In genomic region chr11:48789215-48789614, GRCm38 (mm10) we compare ENCODE assay signal across 11 mouse cellular contexts. TPM values are rescaled to one million over a fixed set of nuclear protein-coding genes. Genes with fewer than 3 reads are reported as not detected.
DNase-seq lines count a peak whose midpoint lies in the region; ATAC-seq and TF ChIP-seq lines count a peak whose summit lies in the region.
"Had no signal": no experiment of that assay in that cellular context is flagged by ENCODE, and none has a peak within 500 bp of the region (broad histone marks: within the 10 kb centered on the region; RNA-seq: fewer than 3 reads in every experiment).

No protein-coding gene starts in this region.

- DNase-seq in forebrain, embryonic 14.5 days (ENCODE audit: low spot score) = no peak
- DNase-seq in liver, embryonic 11.5 days (ENCODE audit: low spot score) = no peak
- no peak for DNase-seq in midbrain, postnatal 0 days (ENCODE audit: low spot score)
- no peak for DNase-seq in left cerebral cortex, postnatal 14 days (ENCODE audit: low spot score in 2 of 2)

- intact Hi-C loops in left cerebral cortex, postnatal 14 days (cut with DNase I) = no loop called here

- no peak for ATAC-seq in forebrain, embryonic 14.5 days
- no peak for ATAC-seq in forebrain, embryonic 12.5 days (ENCODE audit: low FRiP score)
- ATAC-seq in liver, embryonic 12.5 days = no peak
- no peak for ATAC-seq in liver, embryonic 11.5 days (replicated peaks; ENCODE audit: low FRiP score)
- ATAC-seq in midbrain, embryonic 13.5 days = no peak
- ATAC-seq in midbrain, postnatal 0 days (ENCODE audit: low FRiP score) = no peak

- H3K4me2 ChIP-seq in forebrain, embryonic 14.5 days (ENCODE audit: low read length) = peak overlapping the region; percentile 53; the same call in 1 of the 2 replicates
- H3K4me2 ChIP-seq in forebrain, embryonic 12.5 days = no peak overlapping the region
- H3K4me2 ChIP-seq in liver, embryonic 12.5 days = peak overlapping the region; percentile 70; the same call in 1 of the 2 replicates
- no peak overlapping the region for H3K4me2 ChIP-seq in liver, embryonic 11.5 days
- H3K4me2 ChIP-seq in midbrain, embryonic 13.5 days (replicated peaks) = peak overlapping the region; percentile 58; the same call in 1 of the 2 replicates
- no peak overlapping the region for H3K4me2 ChIP-seq in midbrain, postnatal 0 days (ENCODE audit: low read depth, low read length, poor library complexity, severe bottlenecking)

- 90% methylated on average over 5 of the region's 5 CpGs for WGBS in forebrain, embryonic 14.5 days
- 81% methylated on average over 5 of the region's 5 CpGs for WGBS in forebrain, embryonic 12.5 days
- 80% methylated on average over 5 of the region's 5 CpGs for WGBS in liver, embryonic 12.5 days (ENCODE audit: insufficient replicate concordance)
- 88% methylated on average over 5 of the region's 5 CpGs for WGBS in liver, embryonic 11.5 days
- WGBS in midbrain, embryonic 13.5 days = 90% methylated on average over 5 of the region's 5 CpGs
- WGBS in midbrain, postnatal 0 days = 91% methylated on average over 5 of the region's 5 CpGs

- H3K9me3 ChIP-seq in forebrain, embryonic 14.5 days (replicated peaks; ENCODE audit: control insufficient read depth, low read length) = no peaks in the 10 kb centered on the region
- no peaks in the 10 kb centered on the region for H3K9me3 ChIP-seq in forebrain, embryonic 12.5 days
- H3K9me3 ChIP-seq in liver, embryonic 12.5 days (replicated peaks) = no peaks in the 10 kb centered on the region
- H3K9me3 ChIP-seq in liver, embryonic 11.5 days (ENCODE audit: control insufficient read depth, low read length) = no peaks in the 10 kb centered on the region
- H3K9me3 ChIP-seq in midbrain, embryonic 13.5 days = no peaks in the 10 kb centered on the region
- no peaks in the 10 kb centered on the region for H3K9me3 ChIP-seq in midbrain, postnatal 0 days (ENCODE audit: low read length)
- H3K9me3 ChIP-seq: hindbrain, embryonic 12.5 days; limb, embryonic 15.5 days had no signal

- no peak overlapping the region for H3K4me3 ChIP-seq in forebrain, embryonic 14.5 days (ENCODE audit: low read depth, low read length)
- no peak overlapping the region for H3K4me3 ChIP-seq in forebrain, embryonic 12.5 days (replicated peaks)
- no peak overlapping the region for H3K4me3 ChIP-seq in liver, embryonic 12.5 days
- H3K4me3 ChIP-seq in liver, embryonic 11.5 days (ENCODE audit: low read depth, low read length) = no peak overlapping the region
- no peak overlapping the region for H3K4me3 ChIP-seq in midbrain, embryonic 13.5 days (replicated peaks)
- no peak overlapping the region for H3K4me3 ChIP-seq in midbrain, postnatal 0 days (ENCODE audit: low read depth, low read length)

- no peak for TF ChIP-seq CTCF in midbrain, postnatal 0 days (IDR thresholded peaks at IDR 0.05)

- H3K27me3 ChIP-seq in forebrain, embryonic 14.5 days (replicated peaks; ENCODE audit: control insufficient read depth, insufficient read depth, low read length) = no peaks in the 10 kb centered on the region
- peaks cover 3% of the 10 kb centered on the region; the same call in 1 of the 2 replicates for H3K27me3 ChIP-seq in forebrain, embryonic 12.5 days
- H3K27me3 ChIP-seq in liver, embryonic 12.5 days (replicated peaks) = no peaks in the 10 kb centered on the region
- H3K27me3 ChIP-seq in liver, embryonic 11.5 days (replicated peaks; ENCODE audit: control insufficient read depth, insufficient read depth, low read length) = no peaks in the 10 kb centered on the region
- no peaks in the 10 kb centered on the region for H3K27me3 ChIP-seq in midbrain, embryonic 13.5 days
- H3K27me3 ChIP-seq in midbrain, postnatal 0 days (ENCODE audit: insufficient read depth, low read length) = no peaks in the 10 kb centered on the region
- H3K27me3 ChIP-seq: hindbrain, embryonic 12.5 days; limb, embryonic 15.5 days; Patski had no signal

- no peak overlapping the region for H3K9ac ChIP-seq in forebrain, embryonic 14.5 days (ENCODE audit: low read length)
- no peak overlapping the region for H3K9ac ChIP-seq in forebrain, embryonic 12.5 days
- H3K9ac ChIP-seq in liver, embryonic 12.5 days = no peak overlapping the region; the same call in 1 of the 2 replicates
- no peak overlapping the region for H3K9ac ChIP-seq in liver, embryonic 11.5 days (ENCODE audit: low read depth, low read length)
- no peak overlapping the region for H3K9ac ChIP-seq in midbrain, embryonic 13.5 days (replicated peaks)
- no peak overlapping the region for H3K9ac ChIP-seq in midbrain, postnatal 0 days (replicated peaks; ENCODE audit: low read length, poor library complexity, severe bottlenecking)

- H3K4me1 ChIP-seq in forebrain, embryonic 14.5 days (ENCODE audit: control insufficient read depth, insufficient read depth, low read length) = peaks cover 3% of the 10 kb centered on the region; the same call in 1 of the 2 replicates
- peaks cover 6% of the 10 kb centered on the region for H3K4me1 ChIP-seq in forebrain, embryonic 12.5 days
- peaks cover 40% of the 10 kb centered on the region for H3K4me1 ChIP-seq in liver, embryonic 12.5 days
- H3K4me1 ChIP-seq in liver, embryonic 11.5 days (replicated peaks; ENCODE audit: control insufficient read depth, insufficient read depth, low read length) = peaks cover 12% of the 10 kb centered on the region
- H3K4me1 ChIP-seq in midbrain, embryonic 13.5 days (replicated peaks) = no peaks in the 10 kb centered on the region
- H3K4me1 ChIP-seq in midbrain, postnatal 0 days (ENCODE audit: insufficient read depth, low read length) = no peaks in the 10 kb centered on the region

- no peaks in the 10 kb centered on the region for H3K36me3 ChIP-seq in forebrain, embryonic 14.5 days (ENCODE audit: control insufficient read depth, insufficient read depth, low read length)
- H3K36me3 ChIP-seq in forebrain, embryonic 12.5 days (replicated peaks) = no peaks in the 10 kb centered on the region
- H3K36me3 ChIP-seq in liver, embryonic 12.5 days = no peaks in the 10 kb centered on the region
- H3K36me3 ChIP-seq in liver, embryonic 11.5 days (ENCODE audit: control insufficient read depth, insufficient read depth, low read length) = no peaks in the 10 kb centered on the region
- no peaks in the 10 kb centered on the region for H3K36me3 ChIP-seq in midbrain, embryonic 13.5 days
- H3K36me3 ChIP-seq in midbrain, postnatal 0 days (ENCODE audit: insufficient read depth, low read length) = no peaks in the 10 kb centered on the region
- H3K36me3 ChIP-seq: hindbrain, embryonic 12.5 days; limb, embryonic 15.5 days had no signal

- no peak overlapping the region for H3K27ac ChIP-seq in forebrain, embryonic 14.5 days (ENCODE audit: low read depth, low read length)
- no peak overlapping the region for H3K27ac ChIP-seq in forebrain, embryonic 12.5 days
- H3K27ac ChIP-seq in liver, embryonic 12.5 days = no peak overlapping the region
- no peak overlapping the region for H3K27ac ChIP-seq in liver, embryonic 11.5 days (ENCODE audit: low read depth, low read length)
- no peak overlapping the region for H3K27ac ChIP-seq in midbrain, embryonic 13.5 days
- no peak overlapping the region for H3K27ac ChIP-seq in midbrain, postnatal 0 days (ENCODE audit: low read depth, low read length)
- H3K27ac ChIP-seq: hindbrain, embryonic 12.5 days; limb, embryonic 15.5 days; stomach, postnatal 0 days had no signal

RNA-seq across cellular contexts. Expression of gene Rack1, which starts 10.9 kb away (rescaled TPM):
- polyA plus RNA-seq in forebrain, embryonic 14.5 days (2014; fragmentation: Nextera tagmentation; extraction: Ambion mirVana) = 553 and 718 TPM in 2 replicates
- 512 and 565 TPM in 2 replicates for polyA plus RNA-seq in forebrain, embryonic 12.5 days (2016; fragmentation: Nextera tagmentation; extraction: Ambion mirVana)
- polyA plus RNA-seq in liver, embryonic 12.5 days (2016; fragmentation: Nextera tagmentation; extraction: Ambion mirVana) = 735 and 768 TPM in 2 replicates
- polyA plus RNA-seq in liver, embryonic 11.5 days (2014; fragmentation: Nextera tagmentation; extraction: Ambion mirVana) = 1,154 and 1,248 TPM in 2 replicates
- 472 and 473 TPM in 2 replicates for polyA plus RNA-seq in midbrain, embryonic 13.5 days (2015; fragmentation: Nextera tagmentation; extraction: Ambion mirVana)
- total RNA-seq in midbrain, postnatal 0 days (2014; rRNA removed) = 932 and 1,043 TPM in 2 replicates
- 317 and 331 TPM in 2 replicates for polyA plus RNA-seq in midbrain, postnatal 0 days (2015; fragmentation: Nextera tagmentation; extraction: Ambion mirVana)
- 100 to 1,000 TPM; 252 to 259 TPM for total RNA-seq in left cerebral cortex, postnatal 14 days (2021)

RNA-seq across cellular contexts. Expression of gene Trim41, which starts 27.9 kb away (rescaled TPM):
- polyA plus RNA-seq in forebrain, embryonic 14.5 days (2014; fragmentation: Nextera tagmentation; extraction: Ambion mirVana) = 3.2 and 4.0 TPM in 2 replicates
- polyA plus RNA-seq in forebrain, embryonic 12.5 days (2016; fragmentation: Nextera tagmentation; extraction: Ambion mirVana) = 6.2 and 6.8 TPM in 2 replicates
- polyA plus RNA-seq in liver, embryonic 12.5 days (2016; fragmentation: Nextera tagmentation; extraction: Ambion mirVana) = 2.1 and 2.3 TPM in 2 replicates
- polyA plus RNA-seq in liver, embryonic 11.5 days (2014; fragmentation: Nextera tagmentation; extraction: Ambion mirVana) = 3.5 and 4.5 TPM in 2 replicates
- 6.9 and 7.0 TPM in 2 replicates for polyA plus RNA-seq in midbrain, embryonic 13.5 days (2015; fragmentation: Nextera tagmentation; extraction: Ambion mirVana)
- total RNA-seq in midbrain, postnatal 0 days (2014; rRNA removed) = 38.9 and 41.5 TPM in 2 replicates
- 5.0 and 5.1 TPM in 2 replicates for polyA plus RNA-seq in midbrain, postnatal 0 days (2015; fragmentation: Nextera tagmentation; extraction: Ambion mirVana)
- 10 to 100 TPM; 52.0 to 56.4 TPM for total RNA-seq in left cerebral cortex, postnatal 14 days (2021)

RNA-seq across cellular contexts. Expression of gene Trim7, which starts 36.7 kb away (rescaled TPM):
- 0.61 and 1.3 TPM in 2 replicates for polyA plus RNA-seq in forebrain, embryonic 14.5 days (2014; fragmentation: Nextera tagmentation; extraction: Ambion mirVana)
- 0.76 and 1.00 TPM in 2 replicates for polyA plus RNA-seq in forebrain, embryonic 12.5 days (2016; fragmentation: Nextera tagmentation; extraction: Ambion mirVana)
- polyA plus RNA-seq in liver, embryonic 12.5 days (2016; fragmentation: Nextera tagmentation; extraction: Ambion mirVana) = not detected in 2 replicates
- polyA plus RNA-seq in liver, embryonic 11.5 days (2014; fragmentation: Nextera tagmentation; extraction: Ambion mirVana) = 0.18 and 0.38 TPM in 2 replicates
- polyA plus RNA-seq in midbrain, embryonic 13.5 days (2015; fragmentation: Nextera tagmentation; extraction: Ambion mirVana) = 0.89 and 1.0 TPM in 2 replicates
- total RNA-seq in midbrain, postnatal 0 days (2014; rRNA removed) = 7.7 and 8.6 TPM in 2 replicates
- 3.4 and 3.7 TPM in 2 replicates for polyA plus RNA-seq in midbrain, postnatal 0 days (2015; fragmentation: Nextera tagmentation; extraction: Ambion mirVana)
- 1 to 10 TPM; 1.4 to 1.8 TPM for total RNA-seq in left cerebral cortex, postnatal 14 days (2021)

RNA-seq across cellular contexts. Expression of gene Gm12184, which starts 37.2 kb away (rescaled TPM):
- 3.5 and 3.6 TPM in 2 replicates for polyA plus RNA-seq in forebrain, embryonic 14.5 days (2014; fragmentation: Nextera tagmentation; extraction: Ambion mirVana)
- polyA plus RNA-seq in forebrain, embryonic 12.5 days (2016; fragmentation: Nextera tagmentation; extraction: Ambion mirVana) = 6.8 and 9.4 TPM in 2 replicates
- polyA plus RNA-seq in liver, embryonic 12.5 days (2016; fragmentation: Nextera tagmentation; extraction: Ambion mirVana) = 4.1 and 5.0 TPM in 2 replicates
- polyA plus RNA-seq in liver, embryonic 11.5 days (2014; fragmentation: Nextera tagmentation; extraction: Ambion mirVana) = 6.2 and 7.6 TPM in 2 replicates
- polyA plus RNA-seq in midbrain, embryonic 13.5 days (2015; fragmentation: Nextera tagmentation; extraction: Ambion mirVana) = 3.4 and 3.6 TPM in 2 replicates
- total RNA-seq in midbrain, postnatal 0 days (2014; rRNA removed) = 4.3 and 8.2 TPM in 2 replicates
- polyA plus RNA-seq in midbrain, postnatal 0 days (2015; fragmentation: Nextera tagmentation; extraction: Ambion mirVana) = 2.4 and 3.0 TPM in 2 replicates
- 1 to 10 TPM; 1.2 to 1.6 TPM for total RNA-seq in left cerebral cortex, postnatal 14 days (2021)

Comparison
In these comparisons a context has a peak if more than half of its experiments do, and no peak if none do; other contexts are left out.
1. H3K4me2 ChIP-seq: peak in forebrain, embryonic 14.5 days (single experiment), liver, embryonic 12.5 days (single experiment) and midbrain, embryonic 13.5 days (single experiment); none in forebrain, embryonic 12.5 days (single experiment), liver, embryonic 11.5 days (single experiment) and midbrain, postnatal 0 days (single experiment).